9 mouse cellular contexts compared by ENCODE assay signal in genomic region chr7:102337898-102338297, GRCm38 (mm10).
DNase-seq lines count a peak whose midpoint lies in the region; ATAC-seq and TF ChIP-seq lines count a peak whose summit lies in the region.
"Had no signal": no experiment of that assay in that cellular context is flagged by ENCODE, and none has a peak within 500 bp of the region (broad histone marks: within the 10 kb centered on the region; RNA-seq: fewer than 3 reads in every experiment).

No protein-coding gene starts in this region.

- no peak overlapping the region for H3K4me3 ChIP-seq in lung, embryonic 14.5 days (ENCODE audit: low read depth, low read length)
- H3K4me3 ChIP-seq: limb, embryonic 15.5 days had no signal

- 17% methylated on average over 3 of the region's 3 CpGs for WGBS in lung, embryonic 14.5 days

- no peak overlapping the region for H3K27ac ChIP-seq in lung, embryonic 14.5 days (ENCODE audit: low read depth)
- H3K27ac ChIP-seq: limb, embryonic 15.5 days had no signal

- no peak overlapping the region for H3K9ac ChIP-seq in lung, embryonic 14.5 days
- H3K9ac ChIP-seq: limb, embryonic 15.5 days had no signal

- H3K4me1 ChIP-seq in lung, embryonic 14.5 days (ENCODE audit: insufficient read depth) = no peaks in the 10 kb centered on the region
- H3K4me1 ChIP-seq: limb, embryonic 15.5 days had no signal

- peak; percentile 23 to 76 for DNase-seq in adrenal gland, adult (ENCODE audit: inconsistent age in 2 of 2, low spot score in 1 of 2)
- no peak for DNase-seq in adrenal gland, postnatal 4 days (ENCODE audit: low spot score in 2 of 2)
- DNase-seq in CD4-positive, CD25-positive, alpha-beta regulatory T cell, adult 2 months (ENCODE audit: low read depth, low spot score) = peak; percentile 76
- peak; percentile 44 for DNase-seq in heart, postnatal 25 days (ENCODE audit: low spot score)
- peak; percentile 82 for DNase-seq in lung, embryonic 14.5 days
- DNase-seq in thymus, postnatal 0 days (ENCODE audit: low spot score) = peak; percentile 75
- no peak for DNase-seq in frontal cortex, postnatal 10 days (ENCODE audit: low spot score in 2 of 2)

- no peaks in the 10 kb centered on the region for H3K36me3 ChIP-seq in lung, embryonic 14.5 days (ENCODE audit: insufficient read depth)
- H3K36me3 ChIP-seq: limb, embryonic 15.5 days had no signal

- no peak overlapping the region for H3K4me2 ChIP-seq in lung, embryonic 14.5 days
- H3K4me2 ChIP-seq: limb, embryonic 15.5 days had no signal

- H3K9me3 ChIP-seq in lung, embryonic 14.5 days (ENCODE audit: low read depth, low read length) = no peaks in the 10 kb centered on the region
- H3K9me3 ChIP-seq: limb, embryonic 15.5 days had no signal

- no peak for TF ChIP-seq CTCF in lung, embryonic 14.5 days (IDR thresholded peaks at IDR 0.05; ENCODE audit: low read depth)

- intact Hi-C loops in heart, postnatal 25 days (cut with DNase I) = loop anchor here (5.0 kb wide), 2 partner anchors 49 to 71 kb away; partner anchors contain the start of gene Stim1

- peak; percentile 75; the same call in 1 of the 2 replicates for ATAC-seq in lung, embryonic 14.5 days (ENCODE audit: insufficient read depth)
- ATAC-seq in megakaryocyte-erythroid progenitor cell, adult 5-6 weeks (replicated peaks; ENCODE audit: low FRiP score, low TSS enrichment, poor library complexity, severe bottlenecking) = no peak

- no peaks in the 10 kb centered on the region for H3K27me3 ChIP-seq in lung, embryonic 14.5 days (ENCODE audit: insufficient read depth, low read length)
- H3K27me3 ChIP-seq: limb, embryonic 15.5 days had no signal

Comparison
In these comparisons a context has a peak if more than half of its experiments do, and no peak if none do; other contexts are left out.
1. DNase-seq: peak in adrenal gland, adult (2 of 2), CD4-positive, CD25-positive, alpha-beta regulatory T cell, adult 2 months (single experiment), heart, postnatal 25 days (single experiment), lung, embryonic 14.5 days (single experiment) and thymus, postnatal 0 days (single experiment); none in adrenal gland, postnatal 4 days (0 of 2) and frontal cortex, postnatal 10 days (0 of 2).